Mouse (Mus musculus) midbrain, embryonic 10.5 days (tissue): ENCODE data around the gene Rbfox2. TPM values are rescaled to one million over a fixed set of nuclear protein-coding genes. Genes with fewer than 3 reads are reported as not detected.

Source experiments
- polyA plus RNA-seq: library from polyadenylated mRNA; unstranded; fragments of >200 nt; fragmentation: Nextera tagmentation; extraction: Ambion mirVana; gene quantifications from 2 replicates; pipeline ENCODE4 v1.2.1, GENCODE M21; 2016

Gene Rbfox2
- polyA plus RNA-seq, 1 experiment from 2014 or later = 35.7 TPM

Other genes starting within 250 kb of the Rbfox2 start
- not detected in 2 replicates for gene Apol7a, start 92.1 kb upstream of the Rbfox2 start, polyA plus RNA-seq
- 0.05 TPM in 1 of 2 replicates, not detected in the other for gene Apol9a, start 104.1 kb upstream of the Rbfox2 start, polyA plus RNA-seq
- gene Apol7b, start 140.5 kb upstream of the Rbfox2 start, polyA plus RNA-seq = not detected in 2 replicates
- gene Apol10a, start 170.0 kb upstream of the Rbfox2 start, polyA plus RNA-seq = not detected in 2 replicates
- gene Apol11a, start 201.3 kb upstream of the Rbfox2 start, polyA plus RNA-seq = not detected in 2 replicates
- not detected in 2 replicates for gene Apol7c, start 226.3 kb upstream of the Rbfox2 start, polyA plus RNA-seq